Mouse (Mus musculus) cerebellum, postnatal 4 days (tissue): ENCODE results near the gene Polk.

Experiments
- DNase-seq, 2 experiments: peaks; one replicate each; pipeline ENCODE4 v3.0.0; 2022; ENCODE audit warnings: low spot score in 2 of 2, mixed read lengths in 1 of 2

Gene Polk

DNA sequence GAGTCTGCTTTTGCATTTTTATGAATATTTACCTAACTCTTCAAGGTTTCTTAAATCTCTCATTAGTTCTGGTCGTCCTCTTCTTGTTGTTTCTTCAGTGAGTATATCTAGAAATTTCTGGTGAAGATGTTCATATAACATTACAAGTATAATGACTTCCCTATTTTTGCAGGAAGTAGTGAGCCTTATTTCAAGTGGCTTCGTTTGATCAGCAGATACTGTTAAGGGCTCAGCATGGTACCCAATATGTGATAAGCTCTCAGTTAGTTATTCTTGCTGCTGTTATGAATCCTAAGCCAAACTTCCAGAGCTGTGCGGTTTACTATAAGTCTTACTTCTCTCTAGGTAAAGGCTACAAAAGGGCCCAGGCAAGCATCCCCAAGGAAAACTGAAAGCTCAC lies 12.8 kb downstream of the Polk start:
- DNase-seq, result no peak

DNA sequence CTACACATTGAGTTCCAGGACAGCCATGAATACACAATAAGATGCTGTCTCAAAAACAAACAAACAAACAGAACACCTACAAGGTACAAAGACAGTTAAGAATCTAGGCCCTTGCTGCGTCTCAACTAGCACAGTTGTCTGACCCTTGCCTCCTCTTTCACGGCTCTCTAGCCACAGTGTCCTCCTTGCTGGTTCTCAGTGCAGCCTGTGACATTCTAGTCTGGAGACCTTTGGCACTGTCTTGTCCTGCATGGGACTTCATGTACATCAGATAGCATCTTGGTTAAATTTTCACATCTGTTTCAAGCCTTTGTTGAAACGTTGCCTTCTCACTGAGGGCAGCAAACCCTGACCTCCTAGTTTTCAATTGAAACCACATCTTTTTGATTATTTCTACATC lies 13.6 kb downstream of the Polk start:
- DNase-seq, result no peak

DNA sequence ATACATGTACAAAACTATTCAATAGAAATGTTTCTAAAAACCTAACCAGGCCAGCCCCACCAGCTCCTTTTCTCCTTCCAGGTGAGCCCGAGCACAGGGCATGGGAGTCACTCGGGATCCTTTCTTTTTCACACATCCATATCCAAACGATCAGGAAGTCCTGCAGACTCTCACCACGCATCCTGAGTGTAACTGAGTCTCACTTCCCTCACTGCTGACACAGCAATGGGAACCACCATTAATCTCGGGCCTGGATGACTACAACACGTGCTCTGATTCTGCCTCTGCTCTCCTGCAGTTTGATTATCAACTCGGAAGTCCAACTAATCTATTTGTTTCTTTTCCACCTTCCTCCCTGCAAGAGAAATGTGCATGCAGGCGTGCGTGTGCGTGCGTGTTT lies 14.5 kb downstream of the Polk start:
- no peak for DNase-seq

DNA sequence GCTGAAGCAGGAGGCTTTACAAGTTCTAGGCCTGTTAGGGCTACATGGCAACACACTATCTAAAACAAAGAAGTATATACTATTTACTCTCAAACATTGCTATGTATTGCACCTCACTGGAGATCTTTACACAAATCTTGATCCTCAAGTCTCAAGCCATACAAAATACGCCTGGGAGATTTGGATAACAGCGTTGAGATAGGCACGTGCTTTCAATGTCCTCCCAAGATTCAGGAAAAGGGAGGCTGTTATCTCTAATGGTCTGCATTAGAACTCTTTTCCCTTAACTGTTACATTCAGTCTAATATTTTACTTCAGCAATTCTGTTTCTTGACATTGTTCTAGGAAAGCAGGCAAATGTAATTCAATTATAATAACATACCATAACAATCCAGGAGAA lies 15.4 kb downstream of the Polk start:
- DNase-seq, result no peak

DNA sequence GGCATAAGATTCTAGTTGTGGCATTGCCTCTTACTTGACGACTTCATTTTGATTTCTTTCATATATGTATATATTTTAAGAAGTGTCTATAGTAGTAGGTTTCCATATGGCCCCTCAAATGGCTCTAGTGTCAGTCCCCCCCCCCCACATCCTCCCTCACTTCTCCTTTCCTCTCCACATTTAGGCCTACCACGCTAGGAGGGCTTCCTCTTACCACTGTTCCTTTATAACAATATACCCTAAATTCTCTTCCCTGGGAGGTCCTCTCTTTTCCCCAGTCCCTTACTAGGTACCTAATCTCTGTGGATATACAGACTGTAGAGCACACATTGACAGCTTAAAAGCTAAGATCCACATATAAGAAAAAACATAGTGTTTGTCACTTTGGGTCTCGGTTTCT lies 21.1 kb downstream of the Polk start:
- no peak for DNase-seq

DNA sequence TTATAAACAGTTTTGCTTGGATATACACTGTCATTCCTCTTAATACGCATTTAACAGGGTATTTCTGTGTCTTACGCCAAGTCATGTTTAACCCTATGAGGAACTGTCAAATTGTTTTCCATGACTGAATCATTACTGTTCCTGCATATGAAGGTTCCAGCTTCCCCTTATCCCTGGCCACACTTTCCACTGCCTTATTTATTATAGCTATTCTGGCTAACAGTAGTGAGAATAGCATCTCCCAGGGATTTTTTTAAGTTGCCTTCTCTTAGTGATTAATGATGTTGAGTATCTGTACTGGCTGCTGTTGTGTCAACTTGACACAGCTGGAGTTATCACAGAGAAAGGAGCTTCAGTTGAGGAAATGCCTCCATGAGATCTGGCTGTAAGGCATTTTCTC lies 25.0 kb downstream of the Polk start:
- DNase-seq, result no peak

DNA sequence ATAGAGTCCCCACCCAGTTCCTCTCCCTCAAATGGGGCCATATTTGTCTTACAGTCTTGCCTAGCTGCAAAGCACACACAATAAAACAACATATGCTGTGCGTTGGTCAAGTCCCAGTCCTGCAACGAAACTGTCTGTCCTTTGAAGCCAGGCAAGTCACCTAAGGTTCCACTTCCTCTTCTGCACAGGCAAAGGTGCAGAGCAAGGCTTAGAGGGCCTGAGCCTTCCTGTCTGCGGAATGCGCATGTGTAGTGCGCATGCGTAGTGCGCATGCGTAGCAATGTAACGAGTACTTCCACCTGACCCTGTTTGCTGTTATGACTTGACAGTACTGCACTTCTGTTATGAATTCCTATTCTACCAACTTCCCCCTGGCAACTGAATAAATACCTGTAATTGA lies 26.1 kb downstream of the Polk start:
- DNase-seq, result no peak

DNA sequence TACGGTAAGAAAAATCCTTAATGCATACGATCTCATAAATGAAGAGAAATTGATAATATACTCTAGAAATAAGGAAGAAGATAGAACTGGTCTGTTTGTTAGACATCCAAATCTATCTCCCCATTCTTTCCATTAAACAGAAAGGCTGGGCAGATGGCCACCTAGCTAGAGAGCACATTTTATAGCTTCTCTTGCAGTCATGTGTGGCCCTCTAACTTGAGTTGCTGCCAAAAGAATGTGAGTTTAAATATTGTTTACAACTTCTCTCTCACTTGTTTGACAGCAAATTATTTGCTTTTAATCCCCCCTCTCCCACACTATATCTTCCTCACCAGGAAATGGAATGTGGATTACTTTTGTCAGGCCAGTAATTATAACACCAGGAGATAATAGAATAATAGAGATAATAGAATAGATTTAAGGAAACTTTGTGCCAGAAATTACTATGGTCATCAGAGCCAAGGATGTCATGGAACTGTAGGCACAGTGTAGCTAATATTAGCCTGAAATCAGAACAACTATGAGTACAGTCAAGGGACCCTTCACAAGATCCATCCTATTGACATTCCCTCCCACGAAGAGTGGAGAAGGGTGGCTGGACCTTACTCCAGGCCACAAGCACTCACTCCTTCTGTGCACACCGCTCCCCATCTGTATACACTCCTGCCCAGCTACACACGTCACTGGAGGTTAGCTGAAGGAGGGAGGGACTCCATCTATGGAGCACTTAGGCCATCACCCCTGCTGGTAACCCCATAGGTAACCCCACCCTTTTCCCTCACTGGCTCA lies 28.0 kb downstream of the Polk start:
- no peak for DNase-seq

DNA sequence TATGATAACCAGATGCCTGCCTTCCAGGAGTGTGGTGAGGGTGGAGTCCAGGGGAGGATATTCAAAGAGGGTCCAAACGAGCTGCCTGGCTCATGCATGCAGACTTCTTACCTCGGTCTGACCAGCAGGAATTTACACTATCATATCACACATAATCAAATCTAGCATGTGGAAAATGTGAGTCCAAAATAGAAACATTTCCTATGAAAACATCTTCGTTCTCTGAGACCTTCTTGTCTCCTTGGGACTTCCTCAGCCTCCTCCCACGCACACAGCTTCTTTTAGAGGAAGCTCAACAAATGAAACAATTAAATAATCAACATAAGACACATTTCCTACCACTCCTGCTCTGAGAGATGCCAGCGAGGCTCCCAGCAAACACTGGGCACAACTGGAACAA lies 30.5 kb downstream of the Polk start:
- no peak for DNase-seq

DNA sequence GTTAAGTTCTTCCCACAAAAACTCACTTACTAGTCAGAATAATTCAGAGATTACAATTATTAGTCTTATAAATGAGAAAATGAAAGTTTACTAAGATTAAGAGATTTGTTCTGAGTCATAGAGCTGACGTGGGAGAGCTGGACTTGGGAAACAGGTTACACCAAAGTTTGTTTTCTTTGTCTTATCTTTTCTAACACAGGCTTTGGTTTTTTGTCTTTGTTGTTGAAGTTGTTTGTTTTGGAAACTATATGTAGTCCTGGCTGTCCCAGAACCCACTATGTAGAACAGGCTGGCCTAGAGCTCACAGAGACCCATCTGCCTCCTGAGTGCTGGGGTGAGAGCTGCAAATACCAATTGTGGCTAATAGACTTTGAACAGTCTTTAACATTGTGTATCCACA lies 31.1 kb downstream of the Polk start:
- no peak for DNase-seq

DNA sequence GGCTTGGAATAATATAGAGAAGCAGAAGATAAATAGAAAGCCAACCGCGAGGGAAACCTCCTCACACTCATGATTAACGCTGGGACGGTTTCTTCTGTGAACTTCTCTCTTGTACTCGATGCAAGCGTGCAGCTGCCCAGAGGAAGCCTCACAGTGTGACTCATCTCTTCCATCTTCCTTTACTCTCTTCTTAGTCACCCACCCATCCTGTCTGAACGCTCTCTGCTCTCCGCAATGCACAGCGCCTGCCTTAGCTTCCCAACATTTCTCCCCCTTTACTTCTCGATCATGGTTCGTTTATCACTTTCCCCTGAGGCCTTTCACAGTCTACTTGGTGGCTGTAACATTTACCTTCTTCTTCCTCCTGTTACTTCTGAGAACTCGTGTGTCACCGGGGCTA lies 31.7 kb downstream of the Polk start:
- DNase-seq, result no peak

DNA sequence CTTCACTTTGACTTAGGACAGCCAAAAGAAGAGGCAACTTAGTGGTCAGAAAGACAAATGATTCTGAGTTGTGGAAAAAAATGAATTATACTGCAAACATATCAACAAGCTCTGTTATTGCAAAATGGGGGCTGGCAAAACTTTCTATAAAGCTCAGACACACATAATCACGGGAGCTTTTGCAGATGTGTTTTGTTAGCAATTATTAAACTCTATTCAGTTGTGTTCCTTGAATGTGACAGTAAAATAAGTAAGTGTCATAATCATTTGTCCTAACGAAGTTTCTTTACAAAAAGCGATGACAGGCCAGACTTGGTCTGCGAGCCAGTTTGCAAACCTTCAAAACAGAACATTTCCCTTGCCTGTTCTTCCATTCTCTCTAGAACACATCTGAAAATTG lies 34.8 kb downstream of the Polk start:
- DNase-seq, result no peak

DNA sequence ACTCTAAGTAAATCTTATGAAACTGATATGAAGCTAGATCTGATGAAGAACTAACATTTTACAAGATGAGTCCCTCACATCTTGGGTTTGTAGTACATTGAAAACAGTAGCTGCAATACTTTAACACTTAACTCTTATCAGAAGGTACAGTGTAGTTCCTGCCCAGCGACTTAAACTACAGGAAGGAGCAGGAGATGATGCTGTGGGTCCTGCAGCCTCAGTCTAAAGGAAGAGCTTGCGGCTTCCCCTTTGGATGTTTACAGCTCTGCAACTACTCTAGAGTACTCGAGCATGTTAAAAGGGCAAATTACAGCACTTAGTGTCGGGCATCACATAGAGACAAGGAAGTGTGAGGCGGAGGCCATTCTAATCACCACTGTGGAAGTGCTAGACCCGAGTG lies 36.1 kb downstream of the Polk start:
- DNase-seq, result no peak

DNA sequence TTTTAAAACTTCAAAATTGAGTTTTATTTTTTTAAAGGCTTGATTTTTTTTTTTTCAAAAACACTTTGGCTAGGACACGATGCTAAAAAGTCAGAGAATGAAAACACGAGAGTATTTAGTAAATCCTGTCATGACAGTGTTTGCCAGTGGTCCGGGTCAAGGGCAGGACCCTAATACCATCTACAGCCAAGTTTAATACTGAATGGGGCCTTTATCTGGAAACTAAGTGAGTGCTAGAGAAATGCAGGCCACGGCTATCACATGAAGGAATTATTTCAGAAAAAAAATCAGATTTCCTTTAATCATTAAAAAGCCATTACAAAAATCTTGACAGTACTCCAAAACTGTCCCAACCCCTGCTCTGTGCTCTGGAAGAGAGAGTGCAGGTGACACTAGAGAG lies 36.7 kb downstream of the Polk start:
- DNase-seq, result no peak

DNA sequence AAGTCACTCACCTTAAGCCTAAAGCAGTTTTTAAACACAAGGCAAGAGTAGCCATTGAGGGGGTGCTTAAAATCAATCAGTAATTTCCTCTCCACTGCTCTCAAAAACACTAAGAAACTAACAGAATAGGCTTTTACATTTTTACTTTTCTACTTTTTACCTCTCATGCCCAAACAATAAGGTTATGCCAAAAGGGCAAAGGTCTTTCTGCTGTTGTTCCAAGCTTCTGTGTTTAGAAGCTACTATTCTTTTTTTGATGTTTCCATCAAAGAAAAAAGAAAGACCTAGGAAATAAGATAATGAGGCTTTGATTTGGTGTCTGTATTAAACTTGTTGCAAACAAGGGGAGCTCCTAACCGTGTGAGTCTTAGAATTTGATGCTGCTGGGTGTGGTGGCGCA lies 42.5 kb downstream of the Polk start:
- DNase-seq, result no peak

DNA sequence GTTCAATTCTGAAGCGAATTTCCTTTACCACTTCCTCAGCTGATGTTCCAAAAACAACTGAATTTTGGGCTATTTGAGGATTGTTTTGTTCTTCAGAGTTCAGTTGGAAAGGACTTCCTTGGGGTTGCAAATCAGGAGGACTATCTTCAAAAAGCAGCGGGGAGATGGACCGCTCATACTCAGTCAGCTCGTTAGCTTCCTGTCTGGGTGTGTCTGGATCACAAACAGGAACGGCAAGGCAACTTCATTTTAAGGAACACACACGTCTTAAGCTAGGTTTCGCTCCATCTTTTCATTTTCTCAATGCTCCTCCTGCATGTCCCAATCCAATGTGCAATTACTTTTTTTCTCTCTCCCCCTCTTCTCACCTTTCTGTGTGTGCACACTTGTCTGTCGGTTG lies 45.7 kb downstream of the Polk start:
- DNase-seq, result no peak

DNA sequence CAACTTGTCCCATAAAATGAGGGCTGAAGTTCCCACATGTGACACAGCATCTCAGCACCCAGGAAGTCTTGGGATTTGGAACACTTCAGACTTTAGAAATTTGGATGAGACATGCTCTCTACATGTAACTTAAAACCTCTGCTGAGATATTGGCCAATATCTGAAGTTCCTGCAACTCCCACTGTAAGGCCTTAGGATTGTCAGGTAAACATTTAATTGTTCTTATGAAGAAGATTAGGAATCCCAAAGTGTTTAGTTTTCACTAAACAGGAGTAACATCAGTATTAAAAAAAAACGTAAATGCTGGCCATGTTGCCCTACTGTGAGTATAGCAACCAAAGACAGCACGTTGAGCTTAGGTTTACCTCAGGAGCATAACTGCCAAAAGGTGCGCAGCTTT lies 51.9 kb downstream of the Polk start, which contains the start of gene Gm17622:
Gene Gm17622 (plus strand): TSS at position 301 of the 400 bp plus-strand sequence.
- DNase-seq, result no peak

DNA sequence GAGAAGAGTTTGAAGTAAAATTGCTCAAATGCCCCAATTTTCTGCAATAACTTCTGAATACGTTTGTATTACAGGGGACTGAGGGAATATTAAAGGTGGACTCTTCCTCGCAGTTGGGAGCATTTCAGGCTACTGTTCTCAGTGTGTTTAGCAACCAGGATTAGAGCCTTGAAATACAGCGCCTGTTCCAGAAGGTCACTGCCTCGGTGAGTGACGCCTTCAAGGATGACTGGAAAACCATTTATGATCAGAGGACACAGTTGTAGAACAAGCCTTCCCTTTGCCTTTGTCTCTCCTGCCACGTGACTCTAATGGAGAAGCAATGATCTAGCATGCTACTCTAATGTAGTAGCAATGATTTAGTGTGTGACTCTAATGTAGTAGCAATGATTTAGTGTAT lies 54.4 kb downstream of the Polk start:
- no peak for DNase-seq

DNA sequence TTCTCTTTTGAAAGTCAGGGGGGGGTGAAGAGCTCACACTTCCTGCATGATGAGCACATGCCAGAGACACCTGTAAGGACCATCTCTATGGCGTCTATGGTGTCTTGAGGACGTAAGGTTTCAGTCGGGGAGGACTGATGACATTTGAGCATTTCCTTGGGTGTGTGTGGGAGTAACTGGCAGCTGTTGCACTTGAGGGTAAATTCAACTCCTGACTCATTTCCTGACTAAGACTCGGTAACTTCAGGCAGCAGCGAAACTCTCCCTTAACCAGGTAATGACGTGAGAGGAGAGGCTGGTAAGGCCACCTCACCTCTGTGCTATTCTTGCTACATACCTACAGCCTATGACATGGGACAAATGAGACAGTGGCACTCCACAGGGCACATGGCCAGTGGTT lies 55.1 kb downstream of the Polk start:
- DNase-seq, result no peak

DNA sequence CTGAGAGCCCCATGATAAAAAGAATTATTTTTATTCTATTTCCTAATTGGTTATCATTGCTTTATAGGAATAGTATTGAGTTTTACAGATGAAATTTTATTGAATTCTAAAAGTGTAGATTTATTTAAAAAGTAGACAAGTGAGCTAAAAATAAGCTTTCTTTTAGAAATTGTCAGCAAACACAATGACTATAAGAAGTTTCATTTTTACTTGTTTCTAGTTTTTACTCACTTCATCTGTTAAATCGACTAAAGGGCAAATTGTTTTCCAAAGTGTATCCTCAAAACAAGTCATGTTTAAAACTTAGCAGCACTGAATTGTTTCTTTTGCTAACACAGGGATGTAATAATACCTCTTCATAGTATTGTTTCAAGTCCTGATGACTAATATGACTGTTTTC lies 63.4 kb downstream of the Polk start:
- DNase-seq, result no peak

DNA sequence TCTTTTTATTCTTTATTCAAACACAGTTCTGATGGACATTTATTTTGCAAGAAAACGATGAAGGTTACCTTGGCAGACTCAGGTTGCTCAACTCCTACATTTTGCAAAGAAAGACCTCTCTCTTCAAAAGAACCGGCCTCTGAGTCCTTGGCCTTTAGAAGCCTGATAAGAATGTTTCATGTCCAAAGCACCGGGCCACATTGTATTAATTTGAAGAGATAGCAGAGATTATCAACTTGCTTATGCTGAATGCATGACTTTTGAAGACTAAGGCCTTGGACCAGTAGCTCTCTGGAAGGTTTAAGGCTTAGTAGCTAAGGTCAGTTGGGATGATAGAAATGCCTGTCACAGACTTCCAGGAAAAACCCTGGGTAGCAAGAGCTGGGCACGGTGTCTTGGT lies 65.2 kb downstream of the Polk start:
- DNase-seq, result no peak

DNA sequence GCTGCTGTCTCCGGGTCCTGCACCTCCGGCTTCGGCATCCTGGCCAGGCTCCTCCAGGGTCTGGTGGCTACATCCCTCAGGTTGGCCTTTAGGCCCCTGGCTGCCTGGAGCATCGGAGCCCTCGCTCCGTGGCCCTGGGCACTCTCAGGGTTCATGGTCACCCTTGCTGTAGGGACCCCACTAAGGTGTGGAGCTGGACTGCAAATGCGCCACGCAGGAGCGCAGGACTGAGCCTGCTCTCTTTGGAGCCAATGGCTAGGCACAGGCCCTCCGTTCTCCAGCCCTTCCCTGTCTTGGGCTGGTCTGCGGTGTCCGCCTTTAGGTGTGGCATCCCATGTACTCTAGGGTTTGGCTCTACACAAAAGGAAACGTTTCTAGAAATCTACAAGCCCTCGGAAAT lies 71.4 kb downstream of the Polk start, which contains the start of gene Ankdd1b:
Gene Ankdd1b (minus strand): TSS at position 242 of the 400 bp plus-strand sequence.
- no peak for DNase-seq

DNA sequence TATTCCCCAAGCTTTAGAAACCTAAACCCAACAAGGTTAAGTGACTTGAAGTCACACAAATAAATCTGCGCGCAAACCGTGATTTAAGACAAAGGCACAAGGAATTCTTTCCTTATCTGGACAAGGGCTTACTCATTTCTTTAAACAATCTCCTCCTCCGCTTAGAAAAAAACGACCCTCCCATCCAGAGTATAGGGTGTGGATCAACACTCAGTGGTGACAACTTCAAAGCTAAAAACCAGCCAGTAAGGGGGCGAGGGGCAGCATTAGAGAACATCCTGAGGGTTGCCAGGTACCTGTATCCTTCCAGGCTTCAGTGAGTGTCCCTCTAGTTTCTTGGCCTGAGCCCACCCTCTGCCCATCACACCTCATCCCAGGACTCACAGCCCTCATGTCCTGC lies 71.8 kb downstream of the Polk start:
- no peak for DNase-seq

DNA sequence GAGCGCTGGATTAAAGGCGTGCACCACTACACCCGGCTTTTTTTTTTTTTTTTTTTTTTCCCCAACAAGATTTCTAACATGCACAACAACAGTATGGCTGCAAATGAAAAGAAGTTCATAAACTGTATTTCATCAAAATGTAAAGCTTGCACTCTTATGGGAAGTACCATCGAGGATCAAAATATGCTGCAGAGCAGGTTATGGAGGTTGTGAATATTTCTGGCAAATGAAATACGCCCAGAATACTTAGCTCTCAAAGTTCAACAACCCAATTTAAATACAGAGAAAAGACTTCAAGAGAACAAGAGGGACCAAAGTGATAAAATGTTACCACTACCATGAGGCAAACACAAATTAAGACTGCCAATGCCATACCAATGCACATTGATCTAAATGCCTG lies 73.7 kb downstream of the Polk start:
- no peak for DNase-seq
